In genomic region chr7:36709239-36709638, GRCm38 (mm10) we compare ENCODE assay signal across 8 mouse cellular contexts. TPM values are rescaled to one million over a fixed set of nuclear protein-coding genes. Genes with fewer than 3 reads are reported as not detected.
DNase-seq lines count a peak whose midpoint lies in the region; ATAC-seq lines count a peak whose summit lies in the region.
"Had no signal": no experiment of that assay in that cellular context is flagged by ENCODE, and none has a peak within 500 bp of the region (broad histone marks: within the 10 kb centered on the region; RNA-seq: fewer than 3 reads in every experiment).

No protein-coding gene starts in this region.

- no peak overlapping the region for H3K9ac ChIP-seq in hindbrain, embryonic 12.5 days

- H3K36me3 ChIP-seq in forebrain, embryonic 10.5 days (replicated peaks), result no peaks in the 10 kb centered on the region
- no peaks in the 10 kb centered on the region for H3K36me3 ChIP-seq in hindbrain, embryonic 12.5 days

- peak; percentile 27 for DNase-seq in ovary, postnatal 36 days (ENCODE audit: low spot score)
- no peak for DNase-seq in ovary, postnatal 14 days (ENCODE audit: low spot score)
- peak; percentile 42 for DNase-seq in forebrain, embryonic 10.5 days (ENCODE audit: extremely low spot score, low spot score)
- DNase-seq in urinary bladder, postnatal 36 days (ENCODE audit: low spot score in 2 of 2), result no peak
- DNase-seq in T-cell, adult 2 months (ENCODE audit: low spot score), result no peak

- peak overlapping the region; percentile 63; the same call in 1 of the 2 replicates for H3K27ac ChIP-seq in forebrain, embryonic 10.5 days
- peak overlapping the region; percentile 71 for H3K27ac ChIP-seq in hindbrain, embryonic 12.5 days

- H3K4me1 ChIP-seq in forebrain, embryonic 10.5 days, result peaks cover 83% of the 10 kb centered on the region
- H3K4me1 ChIP-seq in hindbrain, embryonic 12.5 days, result peaks cover 61% of the 10 kb centered on the region
- H3K4me1 ChIP-seq: megakaryocyte, embryonic 14.5 days had no signal

- WGBS in forebrain, embryonic 10.5 days, result 24% methylated on average over 2 of the region's 2 CpGs
- 24% methylated on average over 2 of the region's 2 CpGs for WGBS in hindbrain, embryonic 12.5 days

- no peaks in the 10 kb centered on the region for H3K9me3 ChIP-seq in forebrain, embryonic 10.5 days
- H3K9me3 ChIP-seq in hindbrain, embryonic 12.5 days (replicated peaks), result no peaks in the 10 kb centered on the region
- H3K9me3 ChIP-seq: megakaryocyte, embryonic 14.5 days had no signal

- peak; percentile 36 for ATAC-seq in hindbrain, embryonic 12.5 days (ENCODE audit: low FRiP score)
- peak; percentile 68 for ATAC-seq in megakaryocyte progenitor cell, adult 5-6 weeks (replicated peaks; ENCODE audit: poor library complexity)

- H3K4me2 ChIP-seq in hindbrain, embryonic 12.5 days (replicated peaks), result peak overlapping the region; percentile 30

- H3K27me3 ChIP-seq in forebrain, embryonic 10.5 days (ENCODE audit: poor library complexity, severe bottlenecking), result no peaks in the 10 kb centered on the region
- H3K27me3 ChIP-seq in hindbrain, embryonic 12.5 days, result no peaks in the 10 kb centered on the region

- H3K4me3 ChIP-seq in forebrain, embryonic 10.5 days, result no peak overlapping the region
- no peak overlapping the region for H3K4me3 ChIP-seq in hindbrain, embryonic 12.5 days
- H3K4me3 ChIP-seq: megakaryocyte, embryonic 14.5 days had no signal

RNA-seq across cellular contexts. Expression of gene Tshz3, which starts 11.3 kb away (rescaled TPM):
- polyA plus RNA-seq in forebrain, embryonic 10.5 days (2016; fragmentation: Nextera tagmentation; extraction: Ambion mirVana), result 3.5 and 4.5 TPM in 2 replicates
- polyA plus RNA-seq in hindbrain, embryonic 12.5 days (2016; fragmentation: Nextera tagmentation; extraction: Ambion mirVana), result 25.5 and 25.7 TPM in 2 replicates
- total RNA-seq in megakaryocyte progenitor cell, adult 5-6 weeks (2015), result 0.02 and 0.24 TPM in 2 replicates
- total RNA-seq in megakaryocyte progenitor cell, adult 5-6 weeks (2017), result 0.27 TPM in 1 of 2 replicates, not detected in the other

Comparison
In these comparisons a context has a peak if more than half of its experiments do, and no peak if none do; other contexts are left out.
1. DNase-seq: peak in ovary, postnatal 36 days (single experiment) and forebrain, embryonic 10.5 days (single experiment); none in ovary, postnatal 14 days (single experiment), urinary bladder, postnatal 36 days (0 of 2) and T-cell, adult 2 months (single experiment).